ENCODE assay signal across 23 mouse cellular contexts in the genomic region with DNA sequence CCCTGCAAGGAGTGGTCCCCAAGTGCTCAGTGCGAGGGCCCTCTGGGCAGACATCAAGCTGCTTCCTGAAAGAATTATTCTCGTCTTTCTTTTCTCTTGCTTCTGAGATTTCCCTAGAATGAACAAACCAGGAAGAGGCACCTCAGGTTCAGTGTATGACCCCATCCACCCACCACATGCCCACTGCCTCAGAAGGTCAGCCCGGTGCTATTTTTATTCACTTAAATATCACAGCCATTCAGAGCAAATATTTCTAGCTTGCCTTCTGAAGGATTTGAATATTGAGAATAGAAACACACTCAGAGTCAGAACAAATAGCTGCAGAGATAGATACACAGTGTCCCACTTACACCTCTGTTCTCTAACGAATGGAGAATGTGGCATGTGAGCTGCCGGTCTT.
DNase-seq lines count a peak whose midpoint lies in the region; ATAC-seq and TF ChIP-seq lines count a peak whose summit lies in the region.
"Had no signal": no experiment of that assay in that cellular context is flagged by ENCODE, and none has a peak within 500 bp of the region (broad histone marks: within the 10 kb centered on the region; RNA-seq: fewer than 3 reads in every experiment).

No protein-coding gene starts in this region.

- 60% methylated on average over 5 of the region's 5 CpGs for WGBS in heart, embryonic 15.5 days

- no peak overlapping the region for H3K9ac ChIP-seq in heart, embryonic 15.5 days
- H3K9ac ChIP-seq: embryonic facial prominence, embryonic 12.5 days; forebrain, embryonic 12.5 days; midbrain, embryonic 15.5 days had no signal

- no peak overlapping the region for H3K4me3 ChIP-seq in gastrocnemius, adult 2 months
- H3K4me3 ChIP-seq in heart, embryonic 15.5 days, result no peak overlapping the region
- no peak overlapping the region for H3K4me3 ChIP-seq in left cerebral cortex, adult 2 months
- no peak overlapping the region for H3K4me3 ChIP-seq in cortical plate, adult 2 months (ENCODE audit: insufficient read depth, low read length)
- H3K4me3 ChIP-seq: embryonic facial prominence, embryonic 12.5 days; erythroblast, embryonic 14.5 days; forebrain, embryonic 12.5 days; hindbrain, embryonic 10.5 days; midbrain, embryonic 15.5 days had no signal

- TF ChIP-seq CTCF in gastrocnemius, adult 2 months (IDR thresholded peaks at IDR 0.05), result no peak
- TF ChIP-seq CTCF in left cerebral cortex, adult 2 months (IDR thresholded peaks at IDR 0.05), result no peak
- TF ChIP-seq CTCF in cortical plate, adult 2 months (IDR thresholded peaks at IDR 0.05; ENCODE audit: extremely low read depth, insufficient read depth, low read length), result no peak

- DNase-seq in gastrocnemius, adult 2 months, result no peak
- DNase-seq in gastrocnemius, adult 8-10 months (ENCODE audit: low spot score in 2 of 2), result no peak
- DNase-seq in heart, postnatal 14 days, result no peak
- DNase-seq in left cerebral cortex, adult 2 months (ENCODE audit: extremely low spot score in 1 of 2, low spot score in 2 of 2), result no peak
- no peak for DNase-seq in left cerebral cortex, postnatal 36 days (ENCODE audit: low spot score in 2 of 2)
- DNase-seq: adrenal gland, postnatal 14 days; cerebellum, adult 9-11 months; kidney, postnatal 4 days; lung, adult 18-20 months; lung, postnatal 14 days; right cerebral cortex, adult 18-20 months; right cerebral cortex, postnatal 4 days; thymus, postnatal 14 days had no signal

- no peaks in the 10 kb centered on the region for H3K27me3 ChIP-seq in heart, embryonic 15.5 days
- H3K27me3 ChIP-seq: embryonic facial prominence, embryonic 12.5 days; forebrain, embryonic 12.5 days; midbrain, embryonic 15.5 days had no signal

- no peak for TF ChIP-seq POLR2A in cortical plate, adult 2 months (IDR thresholded peaks at IDR 0.05; ENCODE audit: extremely low read depth, insufficient read depth, low read length)

- peak; percentile 29; the same call in 1 of the 2 replicates for ATAC-seq in heart, embryonic 15.5 days (replicated peaks; ENCODE audit: insufficient number of reproducible peaks, insufficient read depth, low FRiP score, low read depth)
- ATAC-seq: CD4-positive, CD25-positive, alpha-beta regulatory T cell, adult 4 months; intestine, postnatal 0 days; midbrain, embryonic 15.5 days had no signal

- H3K4me2 ChIP-seq in heart, embryonic 15.5 days, result no peak overlapping the region
- H3K4me2 ChIP-seq: embryonic facial prominence, embryonic 12.5 days; forebrain, embryonic 12.5 days; liver, embryonic 11.5 days; midbrain, embryonic 15.5 days had no signal

- H3K36me3 ChIP-seq in heart, embryonic 15.5 days, result no peaks in the 10 kb centered on the region
- H3K36me3 ChIP-seq: embryonic facial prominence, embryonic 12.5 days; forebrain, embryonic 12.5 days; hindbrain, embryonic 10.5 days; midbrain, embryonic 15.5 days had no signal

- intact Hi-C loops in gastrocnemius, adult 2 months (cut with DNase I), result no loop called here
- intact Hi-C loops in heart, postnatal 14 days (cut with DNase I), result no loop called here
- intact Hi-C loops in left cerebral cortex, adult 2 months (cut with DNase I), result no loop called here
- intact Hi-C loops in left cerebral cortex, postnatal 36 days (cut with DNase I), result no loop called here

- H3K4me1 ChIP-seq in heart, embryonic 15.5 days (replicated peaks), result peaks cover 22% of the 10 kb centered on the region
- no peaks in the 10 kb centered on the region for H3K4me1 ChIP-seq in cortical plate, adult 2 months (ENCODE audit: control insufficient read depth, insufficient read depth, low read length)

- H3K27ac ChIP-seq in gastrocnemius, adult 2 months, result peak overlapping the region; percentile 60
- H3K27ac ChIP-seq in heart, embryonic 15.5 days, result peak overlapping the region; percentile 62
- H3K27ac ChIP-seq in left cerebral cortex, adult 2 months, result 0 out of 2 replicates have a peak overlapping the region, but pooled peaks have one; percentile 13
- 0 out of 2 replicates have a peak overlapping the region, but pooled peaks have one; percentile 17 for H3K27ac ChIP-seq in cortical plate, adult 2 months (ENCODE audit: insufficient read depth, low read length)
- H3K27ac ChIP-seq: embryonic facial prominence, embryonic 12.5 days; forebrain, embryonic 12.5 days; hindbrain, embryonic 10.5 days; midbrain, embryonic 15.5 days had no signal

- no peaks in the 10 kb centered on the region for H3K9me3 ChIP-seq in heart, embryonic 15.5 days (replicated peaks)
- H3K9me3 ChIP-seq: embryonic facial prominence, embryonic 12.5 days; forebrain, embryonic 12.5 days; hindbrain, embryonic 10.5 days; midbrain, embryonic 15.5 days had no signal
